Mouse (Mus musculus) limb, embryonic 10.5 days (tissue): ENCODE data around the gene Foxred1. TPM values are rescaled to one million over a fixed set of nuclear protein-coding genes. Genes with fewer than 3 reads are reported as not detected.

Source experiments
- DNase-seq: peaks from one replicate; pipeline ENCODE4 v3.0.0-alpha.2; 2017; ENCODE audit warnings: low spot score
- H3K27ac ChIP-seq: fragments of 300-500 bp; sonication (generic); 2 replicates; pipeline ENCODE4 v1.5.1; 2016; ENCODE audit warnings: mild to moderate bottlenecking
- H3K27me3 ChIP-seq: fragments of 300-500 bp; sonication (generic); 2 replicates; pipeline ENCODE4 v1.6.1; 2016; ENCODE audit warnings: low read depth, mild to moderate bottlenecking; ENCODE audit not compliant: poor library complexity, severe bottlenecking
- H3K36me3 ChIP-seq: fragments of 300-500 bp; sonication (generic); 2 replicates; pipeline ENCODE4 v1.6.1; 2016; ENCODE audit warnings: mild to moderate bottlenecking, moderate library complexity
- H3K4me1 ChIP-seq: fragments of 300-500 bp; sonication (generic); 2 replicates; pipeline ENCODE4 v1.6.1; 2016
- H3K4me3 ChIP-seq: fragments of 300-500 bp; sonication (generic); 2 replicates; pipeline ENCODE4 v1.5.1; 2016; ENCODE audit warnings: mild to moderate bottlenecking, moderate library complexity
- H3K9me3 ChIP-seq: fragments of 300-500 bp; sonication (generic); replicated peaks from 2 replicates; pipeline ENCODE4 v1.6.1; 2016; ENCODE audit warnings: mild to moderate bottlenecking
- WGBS: fragments of 180-500 bp; shearing (Covaris S2); methylation state at CpG from one replicate; pipeline ENCODE4 v1.1.7; 2016; 5-methylcytosine and 5-hydroxymethylcytosine counted together
- polyA plus RNA-seq: library from polyadenylated mRNA; unstranded; fragments of >200 nt; fragmentation: Nextera tagmentation; extraction: Ambion mirVana; gene quantifications from 2 replicates; pipeline ENCODE4 v1.2.1, GENCODE M21; 2016

Gene Foxred1
- polyA plus RNA-seq, 1 experiment from 2014 or later: 56.7 TPM

DNA sequence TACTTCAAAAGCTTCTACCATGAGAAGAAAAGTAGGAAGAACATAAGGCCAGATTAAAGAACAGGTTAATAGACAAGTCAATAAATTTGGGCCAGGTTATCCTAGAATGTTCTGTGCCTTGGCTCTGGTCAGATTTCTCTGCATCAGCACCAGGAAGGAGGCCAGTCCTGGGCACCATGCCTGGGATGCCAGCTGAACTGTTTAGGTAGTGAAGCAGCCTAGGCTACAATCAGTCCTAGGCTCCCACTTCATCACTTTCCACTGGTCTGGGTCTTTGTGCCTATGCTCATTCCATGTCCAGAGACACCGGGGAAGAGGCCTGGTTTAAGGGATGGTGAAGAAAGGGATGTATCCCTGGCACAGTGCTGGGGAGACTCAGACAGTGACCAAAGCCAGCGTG is 6.4 kb downstream of the Foxred1 start:
- Histone ChIP-seq H3K4me3 (no peak overlapping the region), H3K27me3 (no peaks in the 10 kb centered on the region), H3K9me3 (no peaks in the 10 kb centered on the region), H3K4me1 (peaks cover 13% of the 10 kb centered on the region), H3K36me3 (peaks cover 55% of the 10 kb centered on the region), H3K27ac (no peak overlapping the region)
- 92% methylated on average over 2 of the region's 2 CpGs for WGBS
- no peak for DNase-seq

DNA sequence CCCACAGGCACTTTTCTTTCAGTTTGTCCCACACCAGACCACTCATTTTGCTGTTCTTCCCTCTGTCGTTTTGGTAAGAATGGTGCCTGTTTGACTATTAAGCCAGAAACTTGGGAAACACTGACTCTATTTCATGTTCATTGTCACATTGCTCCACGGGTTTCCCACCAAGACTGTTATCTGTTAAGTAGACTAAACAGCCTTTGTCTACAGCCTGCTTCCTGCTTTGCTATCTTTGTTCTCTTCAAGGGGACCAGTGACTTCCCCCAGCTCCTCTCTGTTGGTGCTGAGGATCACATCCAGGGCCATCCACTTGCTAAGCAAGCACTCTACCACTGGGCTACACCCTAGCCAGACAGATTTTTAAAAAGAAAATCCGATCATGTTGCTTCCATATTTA is 7.3 kb downstream of the Foxred1 start:
- Histone ChIP-seq H3K27ac (no peak overlapping the region), H3K9me3 (no peaks in the 10 kb centered on the region), H3K36me3 (peaks cover 48% of the 10 kb centered on the region), H3K4me1 (peaks cover 21% of the 10 kb centered on the region), H3K27me3 (no peaks in the 10 kb centered on the region), H3K4me3 (no peak overlapping the region)
- no peak for DNase-seq
- WGBS: 62% methylated on average over 3 of the region's 3 CpGs

DNA sequence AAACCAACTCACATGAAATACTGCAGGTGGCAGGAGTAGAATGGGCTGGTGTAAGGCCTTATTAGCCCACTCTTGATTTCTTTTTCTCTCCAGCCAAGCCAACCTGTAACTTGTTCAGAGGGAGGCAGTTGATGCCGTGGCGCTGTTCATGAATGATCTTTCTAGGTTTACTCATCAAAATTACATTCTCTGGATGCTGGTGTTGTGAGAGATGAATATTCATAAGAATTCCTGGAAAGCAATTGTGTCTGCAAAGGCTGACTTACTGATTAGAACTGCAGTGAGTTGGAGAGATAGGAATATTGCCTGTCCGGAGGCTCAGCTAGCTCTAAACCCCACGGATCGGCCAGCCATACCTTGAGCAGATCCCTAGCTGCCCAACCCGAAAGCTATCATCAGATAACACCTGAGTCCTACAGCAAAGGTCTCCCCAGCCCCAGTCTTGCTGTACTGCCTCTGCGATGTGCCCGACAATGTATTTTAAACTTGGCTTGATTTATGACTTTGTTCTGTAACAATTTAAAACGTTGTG is 10.3 kb downstream of the Foxred1 start:
- Histone ChIP-seq H3K4me1 (peaks cover 23% of the 10 kb centered on the region), H3K9me3 (no peaks in the 10 kb centered on the region), H3K4me3 (peak overlapping the region; percentile 81), H3K36me3 (peaks cover 18% of the 10 kb centered on the region), H3K27ac (peak overlapping the region; percentile 90), H3K27me3 (no peaks in the 10 kb centered on the region)
- 63% methylated on average over 9 of the region's 9 CpGs for WGBS
- DNase-seq: no peak

DNA sequence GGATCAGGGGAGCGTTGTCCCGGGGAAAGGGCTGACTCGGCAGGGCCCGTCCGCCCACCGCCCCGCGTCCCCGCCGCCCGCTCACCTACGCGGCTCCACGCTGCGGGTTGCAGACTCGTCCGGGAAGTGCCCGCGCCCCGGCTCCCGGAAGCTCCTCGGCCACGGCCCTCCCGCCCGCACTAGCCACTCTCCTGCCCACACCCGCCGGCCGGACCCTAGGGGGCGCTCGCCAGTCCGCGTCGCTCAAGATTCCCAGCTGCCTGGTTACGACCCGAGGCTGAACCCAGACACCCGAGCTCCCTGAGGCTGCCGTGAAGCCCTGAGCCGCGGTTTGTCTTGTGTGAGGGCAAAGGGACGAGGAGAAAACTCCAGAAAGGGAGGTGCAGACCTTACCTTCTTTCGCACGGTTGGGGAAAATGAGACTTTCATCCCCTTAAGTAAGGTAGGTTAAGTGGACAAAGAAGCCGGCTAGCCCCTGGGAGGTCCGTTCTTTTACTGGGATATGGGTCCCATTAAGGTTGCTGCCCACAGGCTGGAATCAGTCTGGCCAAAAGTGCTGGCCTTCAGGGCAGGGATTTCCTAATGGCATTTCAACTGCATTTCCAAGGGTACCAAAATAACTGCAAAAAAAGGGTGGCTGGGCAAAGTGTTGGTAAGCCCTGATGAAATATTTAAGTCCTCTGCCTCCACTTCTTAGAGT is 10.9 kb downstream of the Foxred1 start, which contains the start of the genes Srpr and Tirap:
TSS of gene Srpr (plus strand) at position 404 of the 700 bp plus-strand sequence.
TSS of gene Tirap (minus strand) at position 520 of the 700 bp plus-strand sequence.
- H3K27ac ChIP-seq: peak within 1 kb of the TSS; percentile 90
- H3K4me1 ChIP-seq: peaks cover 23% of the 10 kb centered on the region
- no peaks in the 10 kb centered on the region for H3K9me3 ChIP-seq
- DNase-seq: peak; percentile 98
- H3K27me3 ChIP-seq: no peaks in the 10 kb centered on the region
- H3K4me3 ChIP-seq: peak within 1 kb of the TSS; percentile 81
- peaks cover 12% of the 10 kb centered on the region for H3K36me3 ChIP-seq
- 2% methylated on average over 44 of the region's 44 CpGs for WGBS

DNA sequence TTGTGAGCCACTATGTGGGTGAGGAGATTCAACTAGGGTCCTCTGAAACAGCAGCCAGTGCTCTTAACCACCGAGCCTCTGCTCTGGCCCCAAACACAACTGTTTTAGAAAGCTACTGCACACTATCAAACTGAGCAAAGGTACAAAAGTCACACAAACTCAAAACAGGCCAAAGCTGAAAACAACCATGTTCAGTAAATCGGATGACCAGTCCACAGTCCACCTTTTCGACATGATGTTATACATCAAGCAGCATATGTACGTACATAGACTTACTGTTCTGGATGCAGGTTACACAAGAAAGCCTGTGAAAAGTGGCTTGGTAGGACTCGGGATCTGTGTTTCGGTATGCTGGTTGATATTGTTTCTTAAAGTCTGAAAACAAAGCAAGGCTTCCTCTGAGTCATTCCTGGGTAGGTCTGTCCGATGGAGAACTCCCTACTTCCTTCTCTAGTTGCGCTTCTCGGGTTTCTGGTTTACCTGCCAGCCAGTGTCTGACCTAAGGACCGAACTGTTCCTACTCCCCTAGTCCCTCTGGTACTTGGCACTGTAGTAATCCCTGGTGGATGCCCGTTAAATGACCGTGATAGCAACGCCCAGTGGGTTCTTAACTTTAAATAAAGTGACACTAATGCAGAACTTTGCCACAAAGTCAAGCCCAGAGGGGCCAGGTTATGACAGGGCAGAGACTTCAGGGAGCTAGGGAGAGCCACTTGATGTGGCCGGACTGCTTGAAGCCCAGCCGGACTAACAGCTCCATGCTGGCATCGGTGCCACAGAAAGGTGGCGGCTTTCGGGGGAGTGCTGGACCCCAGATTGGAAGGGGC is 11.7 kb downstream of the Foxred1 start:
- no peaks in the 10 kb centered on the region for H3K9me3 ChIP-seq
- peaks cover 23% of the 10 kb centered on the region for H3K4me1 ChIP-seq
- 27% methylated on average over 18 of the region's 18 CpGs for WGBS
- H3K4me3 ChIP-seq: peak overlapping the region; percentile 81
- H3K27ac ChIP-seq: peak overlapping the region; percentile 90
- H3K27me3 ChIP-seq: no peaks in the 10 kb centered on the region
- no peak for DNase-seq
- H3K36me3 ChIP-seq: peaks cover 4% of the 10 kb centered on the region

DNA sequence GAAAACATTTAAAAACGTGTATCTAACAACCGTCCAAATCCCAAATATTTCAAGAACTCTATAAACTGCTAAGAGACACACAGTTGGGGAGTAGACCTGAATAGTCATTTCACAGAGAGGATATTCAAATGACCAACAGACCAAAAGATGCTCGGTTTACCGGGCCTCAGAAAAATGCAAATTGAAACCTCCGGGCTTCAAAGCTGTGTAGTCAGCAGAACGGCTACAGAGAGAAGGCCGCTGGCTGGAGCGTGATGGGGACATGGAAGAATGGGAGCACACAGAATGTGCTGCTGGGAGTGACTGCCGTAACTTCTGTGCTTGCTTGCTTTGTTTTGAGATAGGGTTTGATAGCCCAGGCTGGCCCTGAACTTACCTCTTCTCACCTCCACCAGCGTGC is 12.5 kb downstream of the Foxred1 start:
- Histone ChIP-seq H3K4me1 (peaks cover 23% of the 10 kb centered on the region), H3K4me3 (0 out of 2 replicates have a peak overlapping the region, but pooled peaks have one; percentile 81), H3K27me3 (no peaks in the 10 kb centered on the region), H3K9me3 (no peaks in the 10 kb centered on the region), H3K36me3 (no peaks in the 10 kb centered on the region), H3K27ac (no peak overlapping the region)
- 84% methylated on average over 10 of the region's 10 CpGs for WGBS
- DNase-seq: no peak

DNA sequence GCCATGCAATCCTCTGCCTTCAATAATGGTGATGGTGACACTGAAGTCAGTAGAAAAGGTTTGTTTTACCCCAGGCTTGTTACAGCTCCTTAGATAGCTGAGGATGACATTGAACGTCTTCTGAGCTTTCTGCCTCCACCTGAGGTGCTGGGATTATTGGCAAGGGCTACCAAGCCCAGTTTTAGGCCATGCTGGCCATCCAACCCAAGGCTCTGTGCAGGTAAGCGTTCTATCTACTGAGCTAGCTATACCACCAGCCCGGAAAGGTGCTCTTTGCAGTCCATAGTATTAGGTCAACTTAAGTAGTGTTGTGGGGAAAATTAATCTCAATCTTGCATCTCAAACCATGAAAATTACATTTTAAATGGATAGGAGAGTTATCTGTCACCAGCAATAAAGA is 13.2 kb downstream of the Foxred1 start:
- DNase-seq: no peak
- Histone ChIP-seq H3K27ac (no peak overlapping the region), H3K36me3 (no peaks in the 10 kb centered on the region), H3K27me3 (no peaks in the 10 kb centered on the region), H3K9me3 (no peaks in the 10 kb centered on the region), H3K4me3 (no peak overlapping the region), H3K4me1 (peaks cover 23% of the 10 kb centered on the region)
- WGBS: 92% methylated on average over 3 of the region's 3 CpGs

DNA sequence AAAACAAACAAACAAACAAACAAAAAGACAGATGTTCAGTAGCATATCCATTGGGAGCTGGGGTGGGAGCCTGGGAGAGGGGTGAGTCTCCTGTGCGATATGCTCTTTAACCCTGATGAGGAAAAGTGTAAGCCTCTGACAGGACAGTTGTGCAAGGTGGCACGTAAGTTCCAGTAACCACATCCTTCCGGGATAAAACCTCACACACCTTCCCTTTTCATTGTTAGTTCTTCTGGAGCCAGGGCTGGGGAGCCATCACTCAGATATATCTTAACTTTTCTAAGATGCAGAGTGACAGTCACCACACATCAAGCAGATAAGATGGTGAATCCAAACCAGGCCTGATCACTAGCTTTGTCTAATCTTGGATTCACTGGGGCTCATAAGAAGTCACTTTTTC is 16.8 kb downstream of the Foxred1 start:
- over 99% methylated on average over 3 of the region's 3 CpGs for WGBS
- Histone ChIP-seq H3K27ac (no peak overlapping the region), H3K36me3 (peaks cover 28% of the 10 kb centered on the region), H3K4me1 (peaks cover 7% of the 10 kb centered on the region; the same call in 1 of the 2 replicates), H3K4me3 (no peak overlapping the region), H3K9me3 (no peaks in the 10 kb centered on the region), H3K27me3 (no peaks in the 10 kb centered on the region)
- no peak for DNase-seq

DNA sequence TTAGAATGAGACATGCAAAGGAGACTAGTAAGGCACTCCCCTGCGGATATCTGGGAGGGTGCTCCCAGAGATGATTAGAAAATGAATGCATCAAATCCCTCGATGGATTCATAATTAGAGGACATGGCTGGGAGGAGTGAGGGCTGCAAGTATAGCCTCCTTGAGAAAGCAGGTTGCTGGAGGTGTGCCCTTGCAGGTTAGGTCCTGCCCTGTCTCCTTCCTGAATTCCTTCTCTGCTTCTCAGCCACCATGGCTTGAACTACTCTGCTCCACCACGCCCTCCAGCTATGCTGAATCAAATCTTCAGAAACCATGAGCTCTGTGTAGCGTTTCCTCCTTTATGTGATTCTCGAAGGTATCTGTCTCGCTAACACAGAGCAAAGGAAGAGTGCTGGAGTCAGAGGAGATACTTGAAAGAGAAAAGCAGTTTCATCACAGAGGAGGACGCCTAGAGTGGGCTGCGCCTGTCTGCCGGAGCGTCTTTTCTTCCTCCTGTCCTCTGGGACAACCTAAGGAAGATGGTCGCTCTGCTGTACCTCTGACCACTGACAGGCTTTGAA is 17.8 kb downstream of the Foxred1 start:
- no peak for DNase-seq
- no peak overlapping the region for H3K4me3 ChIP-seq
- WGBS: 81% methylated on average over 11 of the region's 11 CpGs
- no peaks in the 10 kb centered on the region for H3K27me3 ChIP-seq
- no peaks in the 10 kb centered on the region for H3K4me1 ChIP-seq
- no peaks in the 10 kb centered on the region for H3K9me3 ChIP-seq
- no peak overlapping the region for H3K27ac ChIP-seq
- H3K36me3 ChIP-seq: peaks cover 38% of the 10 kb centered on the region

DNA sequence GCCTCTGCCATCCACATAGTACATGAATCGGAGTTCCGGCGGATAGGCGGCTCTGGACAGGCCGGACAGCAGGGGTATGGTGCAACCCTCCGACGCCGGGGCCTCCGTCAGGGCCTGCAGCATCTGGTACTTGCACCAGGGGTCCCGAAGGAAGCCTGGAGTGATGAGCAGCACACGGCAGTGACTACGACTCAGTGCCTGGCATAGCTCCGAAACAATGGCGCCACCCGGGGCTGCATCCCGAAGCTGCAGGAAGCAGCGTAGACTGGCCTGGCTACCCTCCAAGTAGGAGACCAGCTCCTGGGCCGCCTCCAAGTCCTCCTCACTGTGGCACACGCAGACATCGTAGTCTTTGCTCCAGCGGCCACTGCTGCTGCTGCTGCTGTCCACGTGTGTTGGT is 22.2 kb downstream of the Foxred1 start:
- H3K4me3 ChIP-seq: no peak overlapping the region
- no peaks in the 10 kb centered on the region for H3K27me3 ChIP-seq
- H3K36me3 ChIP-seq: peaks cover 54% of the 10 kb centered on the region
- WGBS: 82% methylated on average over 22 of the region's 22 CpGs
- no peaks in the 10 kb centered on the region for H3K9me3 ChIP-seq
- no peak for DNase-seq
- H3K27ac ChIP-seq: no peak overlapping the region
- no peaks in the 10 kb centered on the region for H3K4me1 ChIP-seq

DNA sequence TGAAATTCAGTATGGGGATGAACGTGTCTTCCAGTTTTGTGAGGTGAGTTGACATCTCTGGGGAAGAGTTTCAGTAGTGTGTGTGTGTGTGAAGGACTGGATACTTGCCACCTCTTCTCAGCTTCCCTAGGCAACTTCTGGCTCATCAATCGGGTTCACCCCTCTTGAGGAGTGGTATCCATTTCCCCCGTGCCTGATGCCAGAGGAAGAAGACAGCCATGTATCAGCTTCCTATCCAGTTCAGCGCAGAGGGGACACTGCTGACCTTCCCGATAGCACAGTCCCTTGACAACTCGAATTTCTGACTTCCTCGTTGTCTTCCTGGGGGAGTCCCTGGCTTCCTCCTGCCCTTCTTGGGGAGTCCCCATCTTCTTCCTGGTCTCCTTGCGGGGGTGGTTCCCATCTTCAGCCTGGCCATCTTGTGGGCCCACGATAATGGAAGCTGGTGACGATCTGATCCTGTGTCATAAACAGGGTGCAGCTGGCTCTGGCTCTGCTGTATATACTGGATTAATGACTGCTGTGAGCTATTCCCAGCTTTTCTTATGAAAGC is 23.4 kb downstream of the Foxred1 start:
- no peaks in the 10 kb centered on the region for H3K4me1 ChIP-seq
- H3K27me3 ChIP-seq: no peaks in the 10 kb centered on the region
- H3K9me3 ChIP-seq: no peaks in the 10 kb centered on the region
- peaks cover 54% of the 10 kb centered on the region for H3K36me3 ChIP-seq
- DNase-seq: no peak
- no peak overlapping the region for H3K4me3 ChIP-seq
- 93% methylated on average over 10 of the region's 10 CpGs for WGBS
- no peak overlapping the region for H3K27ac ChIP-seq

DNA sequence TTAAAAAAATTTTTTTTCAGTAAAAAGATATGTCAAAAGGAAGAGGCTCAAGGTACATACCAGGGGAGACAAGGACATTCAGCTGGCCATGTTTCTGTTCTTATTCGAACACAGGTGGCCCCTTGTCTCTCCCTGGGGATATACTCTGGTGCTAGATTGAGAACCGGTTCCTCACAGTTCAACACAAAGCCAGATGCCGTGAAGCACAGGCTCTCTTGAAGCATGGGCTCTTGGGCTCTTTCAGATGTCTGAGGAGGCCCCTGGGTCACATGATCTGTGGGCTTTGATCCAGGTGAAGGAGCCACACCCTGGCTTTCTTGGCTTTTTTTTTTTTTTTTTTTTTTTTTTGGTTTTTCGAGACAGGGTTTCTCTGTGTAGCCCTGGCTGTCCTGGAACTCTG is 24.4 kb downstream of the Foxred1 start:
- Histone ChIP-seq H3K4me3 (no peak overlapping the region), H3K27me3 (no peaks in the 10 kb centered on the region), H3K27ac (no peak overlapping the region), H3K36me3 (peaks cover 50% of the 10 kb centered on the region), H3K9me3 (no peaks in the 10 kb centered on the region), H3K4me1 (no peaks in the 10 kb centered on the region)
- WGBS: 85% methylated on average over 4 of the region's 4 CpGs
- no peak for DNase-seq
